In genomic region chr3:104675258-104675851, GRCm38 (mm10) we compare ENCODE assay signal across 8 mouse cellular contexts. TPM values are rescaled to one million over a fixed set of nuclear protein-coding genes. Genes with fewer than 3 reads are reported as not detected.
DNase-seq lines count a peak whose midpoint lies in the region; ATAC-seq lines count a peak whose summit lies in the region.

No protein-coding gene starts in this region.

- WGBS in hindbrain, embryonic 13.5 days, result 6% methylated on average over 23 of the region's 23 CpGs

- peak overlapping the region; percentile 45; the same call in 1 of the 2 replicates for H3K27ac ChIP-seq in hindbrain, embryonic 13.5 days

- H3K9me3 ChIP-seq in hindbrain, embryonic 13.5 days, result no peaks in the 10 kb centered on the region

- peaks cover 28% of the 10 kb centered on the region for H3K4me1 ChIP-seq in hindbrain, embryonic 13.5 days (replicated peaks)

- no peaks in the 10 kb centered on the region for H3K36me3 ChIP-seq in hindbrain, embryonic 13.5 days

- peak; percentile 90 for ATAC-seq in hindbrain, embryonic 13.5 days (ENCODE audit: low FRiP score)

- H3K9ac ChIP-seq in hindbrain, embryonic 13.5 days, result peak overlapping the region; percentile 63

- no peaks in the 10 kb centered on the region for H3K27me3 ChIP-seq in hindbrain, embryonic 13.5 days

- peak overlapping the region; percentile 45 for H3K4me3 ChIP-seq in hindbrain, embryonic 13.5 days

- H3K4me2 ChIP-seq in hindbrain, embryonic 13.5 days, result peak overlapping the region; percentile 70

- DNase-seq in R1 (ENCODE audit: low read depth, low spot score), result peak; percentile 66
- DNase-seq in cerebellum, postnatal 10 days, result peak; percentile 89 to 90
- DNase-seq in frontal cortex, postnatal 25 days (ENCODE audit: low spot score in 2 of 2), result peak; percentile 45 to 59
- peak; percentile 65 to 68 for DNase-seq in left cerebral cortex, adult 18-20 months (ENCODE audit: low spot score in 2 of 2)
- peak; percentile 77 to 81 for DNase-seq in lung, postnatal 4 days
- DNase-seq in retina, postnatal 7 days (ENCODE audit: low read depth, low spot score), result peak; percentile 50
- peak; percentile 43 for DNase-seq in urinary bladder, adult 2 months (ENCODE audit: low spot score)

RNA-seq across cellular contexts. Expression of gene Slc16a1, which starts 36.9 kb away (rescaled TPM):
- polyA plus RNA-seq in hindbrain, embryonic 13.5 days (2015; fragmentation: Nextera tagmentation; extraction: Ambion mirVana), result 8.3 and 8.4 TPM in 2 replicates
- total RNA-seq in left cerebral cortex, adult 18-20 months (2021), result 10 to 100 TPM; 18.2 to 20.3 TPM
- polyA plus RNA-seq in urinary bladder, adult 2 months (2012; rRNA removed), result 24.7 and 25.4 TPM in 2 replicates

Comparison
In these comparisons a context has a peak if more than half of its experiments do, and no peak if none do; other contexts are left out.
1. Peak in every context shown above with its lines: DNase-seq, ATAC-seq, H3K4me3 ChIP-seq and H3K27ac ChIP-seq.